Mouse (Mus musculus) inflammation-experienced regulatory T-cells (primary cell): Measurements from ENCODE around the gene Gm29423. TPM values are rescaled to one million over a fixed set of nuclear protein-coding genes. Genes with fewer than 3 reads are reported as not detected.

Experiments
- polyA plus RNA-seq, 2 experiments: library from polyadenylated mRNA; unstranded; fragments of 100-300 nt; shearing (Covaris generic); gene quantifications; one replicate each; pipeline ENCODE4 v1.2.1; 2017

Gene Gm29423
- polyA plus RNA-seq, result under 1 TPM in 1 of 2 experiments, not detected in 1; 0.33 TPM

DNA sequence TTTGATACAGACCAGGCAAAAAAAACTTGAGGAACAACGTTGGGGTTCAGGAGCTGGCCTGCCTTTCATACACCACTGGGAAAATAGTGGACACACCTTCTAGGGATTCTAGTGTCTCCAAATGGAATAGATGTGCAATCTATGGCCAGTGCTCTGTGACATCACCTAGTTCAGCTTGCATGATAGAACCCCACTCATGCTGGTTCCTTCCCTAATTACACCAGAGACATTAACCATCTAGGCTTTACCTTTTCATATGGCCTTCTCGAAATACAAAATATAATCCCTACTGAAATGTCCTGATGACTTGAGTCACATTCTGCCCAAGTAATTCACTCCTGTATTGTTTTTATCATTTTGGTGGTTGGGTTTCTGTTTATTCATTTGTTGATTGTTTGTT, at the start of gene Gm29423, which contains the start of gene Gm29644:
TSS of gene Gm29423 (minus strand) at position 101 of the 400 bp plus-strand sequence.
TSS of gene Gm29644 (minus strand) at position 157 of the 400 bp plus-strand sequence.

GRCm38 (mm10) chrY:70273542-70273941, 29.5 kb downstream of the Gm29423 start, which contains the start of gene Gm21118:
Gene Gm21118 (minus strand): TSS chrY:70273642.

Other genes with a start within 250 kb of the Gm29423 start
- gene Gm21118, start 29.6 kb downstream of the Gm29423 start, polyA plus RNA-seq, result not detected
- gene Gm29644, start 56 bp upstream of the Gm29423 start, polyA plus RNA-seq, result not detected
- gene Gm20888, start 138.6 kb upstream of the Gm29423 start, polyA plus RNA-seq, result not detected